Mouse (Mus musculus) hindbrain, postnatal 0 days (tissue): ENCODE measurements around the gene Rasl12. TPM values are rescaled to one million over a fixed set of nuclear protein-coding genes. Genes with fewer than 3 reads are reported as not detected.

ENCODE experiments used
- ATAC-seq: fragments of 200-750 bp; cut with Nextera tagmentation; 2 replicates; pipeline ENCODE4 v1.8.0; 2017; ENCODE audit warnings: mild to moderate bottlenecking, moderate TSS enrichment, moderate library complexity
- DNase-seq: peaks from one replicate; pipeline ENCODE4 v3.0.0-alpha.2; 2015; ENCODE audit warnings: low spot score
- H3K27ac ChIP-seq: fragments of 300-500 bp; sonication (generic); 2 replicates; pipeline ENCODE4 v1.5.1; 2014; ENCODE audit warnings: mild to moderate bottlenecking
- H3K27me3 ChIP-seq: fragments of 300-500 bp; sonication (generic); 2 replicates; pipeline ENCODE4 v1.6.1; 2014; ENCODE audit warnings: low read length, mixed read lengths; ENCODE audit not compliant: insufficient read depth
- H3K36me3 ChIP-seq: fragments of 300-500 bp; sonication (generic); 2 replicates; pipeline ENCODE4 v1.6.1; 2014; ENCODE audit warnings: low read length, mixed read lengths; ENCODE audit not compliant: insufficient read depth
- H3K4me1 ChIP-seq: fragments of 300-500 bp; sonication (generic); 2 replicates; pipeline ENCODE4 v1.6.1; 2014; ENCODE audit warnings: antibody characterized with exemption, low read length, mixed read lengths; ENCODE audit not compliant: insufficient read depth
- H3K4me2 ChIP-seq: fragments of 300-500 bp; sonication (generic); 2 replicates; pipeline ENCODE4 v1.6.1; 2014; ENCODE audit warnings: low read depth, mild to moderate bottlenecking, low read length, moderate library complexity, mixed read lengths
- H3K4me3 ChIP-seq: fragments of 300-500 bp; sonication (generic); 2 replicates; pipeline ENCODE4 v1.5.1; 2014; ENCODE audit warnings: low read length
- H3K9ac ChIP-seq: fragments of 300-500 bp; sonication (generic); replicated peaks from 2 replicates; pipeline ENCODE4 v1.6.1; 2014; ENCODE audit warnings: mild to moderate bottlenecking, low read length, moderate library complexity, mixed read lengths
- H3K9me3 ChIP-seq: fragments of 300-500 bp; sonication (generic); 2 replicates; pipeline ENCODE4 v1.6.1; 2016; ENCODE audit warnings: low read length, mixed read lengths
- CTCF ChIP-seq: IDR thresholded peaks from 2 replicates; pipeline ENCODE4 v1.5.1; 2016; ENCODE audit warnings: antibody characterized with exemption, control low read depth, low read depth
- WGBS: fragments of 180-500 bp; shearing (Covaris S2); extraction: QIAGEN DNeasy Blood & Tissue Kit; methylation state at CpG from one replicate; pipeline ENCODE4 v1.1.7; 2014; 5-methylcytosine and 5-hydroxymethylcytosine counted together
- polyA plus RNA-seq: library from polyadenylated mRNA; unstranded; fragments of >200 nt; fragmentation: Nextera tagmentation; extraction: Ambion mirVana; gene quantifications from 2 replicates; pipeline ENCODE4 v1.2.1, GENCODE M21; 2015
- total RNA-seq: library from RNA; depleted of rRNA; stranded (reverse); fragments of >200 nt; gene quantifications from 2 replicates; pipeline ENCODE4 v1.2.3, GENCODE M21; 2014

Rasl12 gene
- total and polyA plus RNA-seq, 2 experiments from 2014 or later = 4.0 to 7.0 TPM

DNA sequence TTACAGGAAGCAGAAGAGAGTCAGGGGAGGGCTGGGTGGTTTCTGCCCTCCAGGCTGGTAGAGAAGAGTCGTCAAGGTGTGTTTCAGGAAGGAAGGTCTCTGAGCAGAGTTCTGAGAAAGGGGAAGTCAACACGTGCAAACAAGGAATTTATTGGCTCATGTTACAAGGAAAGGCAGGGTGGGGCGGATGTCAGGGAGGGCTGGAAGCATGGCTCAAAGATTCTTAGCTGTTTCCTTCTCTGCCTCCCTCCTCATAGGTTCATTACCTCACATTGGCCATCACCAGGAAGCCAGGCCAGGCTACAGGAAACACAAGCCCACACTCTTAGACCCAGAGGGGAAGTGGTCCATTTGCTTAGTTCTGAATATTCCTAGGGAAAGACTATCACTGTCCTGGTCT is 26.1 kb downstream of the Rasl12 start:
- Histone ChIP-seq H3K4me1 (no peaks in the 10 kb centered on the region), H3K9me3 (no peaks in the 10 kb centered on the region), H3K4me2 (no peak overlapping the region), H3K27me3 (no peaks in the 10 kb centered on the region), H3K27ac (no peak overlapping the region), H3K36me3 (no peaks in the 10 kb centered on the region), H3K9ac (no peak overlapping the region), H3K4me3 (no peak overlapping the region)
- ATAC-seq = no peak
- DNase-seq = no peak
- no peak for TF ChIP-seq CTCF
- 59% methylated on average over 3 of the region's 3 CpGs for WGBS

- no peak for TF ChIP-seq CTCF
- H3K4me3 ChIP-seq = no peak overlapping the region
- H3K9me3 ChIP-seq = no peaks in the 10 kb centered on the region
- no peak overlapping the region for H3K9ac ChIP-seq
- H3K27ac ChIP-seq = no peak overlapping the region
- DNase-seq (no peak), ATAC-seq (no peak)
- H3K4me2 ChIP-seq = no peak overlapping the region
- 69% methylated on average over 2 of the region's 2 CpGs for WGBS
- H3K27me3 ChIP-seq = no peaks in the 10 kb centered on the region
- H3K4me1 ChIP-seq = no peaks in the 10 kb centered on the region
- no peaks in the 10 kb centered on the region for H3K36me3 ChIP-seq
Measured at GRCm38 (mm10) chr9:65427511-65427910, 29.2 kb downstream of the Rasl12 start.

DNA sequence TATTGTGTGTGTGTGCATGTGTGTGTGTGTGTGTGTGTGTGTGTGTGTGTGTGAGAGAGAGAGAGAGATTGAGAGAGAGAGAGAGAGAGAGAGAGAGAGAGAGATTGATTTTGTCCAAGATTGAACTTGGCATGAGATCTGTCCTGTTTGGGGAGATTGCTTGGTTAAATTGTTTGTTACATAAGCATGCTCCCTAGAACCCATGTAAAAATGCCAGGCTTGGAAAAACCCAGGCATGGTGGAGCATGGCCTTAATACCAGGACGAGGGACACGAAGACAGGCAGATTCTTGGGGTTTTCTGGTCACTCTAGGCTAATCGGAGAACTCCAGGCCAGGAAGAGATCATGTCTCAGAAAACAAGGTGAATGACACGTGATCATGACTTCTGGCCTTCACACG is 29.7 kb downstream of the Rasl12 start:
- H3K4me1 ChIP-seq = no peaks in the 10 kb centered on the region
- ATAC-seq = no peak
- H3K36me3 ChIP-seq = no peaks in the 10 kb centered on the region
- no peak for TF ChIP-seq CTCF
- no peak overlapping the region for H3K4me2 ChIP-seq
- no peaks in the 10 kb centered on the region for H3K27me3 ChIP-seq
- H3K9ac ChIP-seq = no peak overlapping the region
- no peak overlapping the region for H3K4me3 ChIP-seq
- no peak for DNase-seq
- H3K27ac ChIP-seq = no peak overlapping the region
- WGBS = 83% methylated on average over 5 of the region's 5 CpGs
- no peaks in the 10 kb centered on the region for H3K9me3 ChIP-seq

- H3K36me3 ChIP-seq = no peaks in the 10 kb centered on the region
- no peak overlapping the region for H3K27ac ChIP-seq
- no peaks in the 10 kb centered on the region for H3K4me1 ChIP-seq
- DNase-seq = no peak
- no peaks in the 10 kb centered on the region for H3K27me3 ChIP-seq
- ATAC-seq = no peak
- H3K4me2 ChIP-seq = no peak overlapping the region
- H3K4me3 ChIP-seq = no peak overlapping the region
- no peak for TF ChIP-seq CTCF
- H3K9ac ChIP-seq = no peak overlapping the region
- no peaks in the 10 kb centered on the region for H3K9me3 ChIP-seq
Measured at GRCm38 (mm10) chr9:65430401-65430800, 32.1 kb downstream of the Rasl12 start.

- Histone ChIP-seq H3K4me3 (no peak overlapping the region), H3K27ac (no peak overlapping the region), H3K4me2 (no peak overlapping the region), H3K9ac (no peak overlapping the region), H3K4me1 (no peaks in the 10 kb centered on the region), H3K27me3 (no peaks in the 10 kb centered on the region), H3K36me3 (no peaks in the 10 kb centered on the region), H3K9me3 (no peaks in the 10 kb centered on the region)
- TF ChIP-seq CTCF = no peak
- whole genome bisulfite sequencing = 87% methylated on average over 5 of the region's 5 CpGs
- no peak for ATAC-seq
- DNase-seq = no peak
Measured at GRCm38 (mm10) chr9:65430921-65431320, 32.6 kb downstream of the Rasl12 start.

DNA sequence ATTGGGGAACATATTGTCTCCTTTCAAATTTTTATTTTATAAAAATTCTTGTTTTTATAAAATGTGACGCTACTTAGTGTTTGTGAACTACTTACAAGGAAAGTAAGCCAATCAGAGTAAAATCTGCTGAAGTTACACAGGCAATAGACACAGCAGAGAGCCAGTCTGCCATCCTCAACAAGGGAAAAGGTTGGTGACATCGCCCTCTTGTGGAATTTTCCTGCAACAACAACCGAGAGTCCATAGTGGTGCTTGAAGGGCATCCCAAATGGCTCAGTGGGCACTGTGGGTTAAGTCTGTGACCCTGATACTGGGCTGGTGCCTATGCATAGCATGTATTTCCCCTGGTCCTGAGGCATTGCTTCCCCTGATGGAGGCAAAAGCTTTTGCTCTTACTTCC is 33.9 kb downstream of the Rasl12 start:
- Histone ChIP-seq H3K9me3 (no peaks in the 10 kb centered on the region), H3K27ac (no peak overlapping the region), H3K4me3 (no peak overlapping the region), H3K27me3 (no peaks in the 10 kb centered on the region), H3K9ac (no peak overlapping the region), H3K4me2 (no peak overlapping the region), H3K36me3 (no peaks in the 10 kb centered on the region), H3K4me1 (peaks cover 4% of the 10 kb centered on the region; the same call in 1 of the 2 replicates)
- 3% methylated on average over 3 of the region's 3 CpGs for WGBS
- TF ChIP-seq CTCF = peak; percentile 93
- DNase-seq (peak; percentile 88), ATAC-seq (peak; percentile 59)

GRCm38 (mm10) chr9:65434140-65434539 is 35.8 kb downstream of the Rasl12 start:
- no peaks in the 10 kb centered on the region for H3K27me3 ChIP-seq
- H3K4me1 ChIP-seq = peaks cover 4% of the 10 kb centered on the region; the same call in 1 of the 2 replicates
- peak; percentile 62 for TF ChIP-seq CTCF
- no peak overlapping the region for H3K4me3 ChIP-seq
- 67% methylated on average over 5 of the region's 5 CpGs for WGBS
- H3K9me3 ChIP-seq = no peaks in the 10 kb centered on the region
- ATAC-seq (no peak), DNase-seq (peak; percentile 35)
- no peak overlapping the region for H3K4me2 ChIP-seq
- no peak overlapping the region for H3K9ac ChIP-seq
- H3K27ac ChIP-seq = no peak overlapping the region
- H3K36me3 ChIP-seq = 0 out of 2 replicates have a peak, but pooled peaks cover 2% of the 10 kb centered on the region
